Mouse (Mus musculus) E14TG2a.4 (cell line): ENCODE data around the gene Tcf25.

ENCODE experiments used
- H3K27me3 ChIP-seq: 2 replicates; pipeline ENCODE4 v1.6.1; 2014; ENCODE audit warnings: low read length, control low read depth; ENCODE audit not compliant: insufficient read depth
- H3K36me3 ChIP-seq: 2 replicates; pipeline ENCODE4 v1.6.1; 2014; ENCODE audit warnings: low read length, control low read depth; ENCODE audit not compliant: insufficient read depth
- H3K4me1 ChIP-seq: replicated peaks from 2 replicates; pipeline ENCODE4 v1.6.1; 2014; ENCODE audit warnings: low read depth, low read length, control low read depth
- H3K4me3 ChIP-seq: replicated peaks from 2 replicates; pipeline ENCODE4 v1.5.1; 2014; ENCODE audit warnings: mild to moderate bottlenecking, low read length
- H3K9me3 ChIP-seq: 2 replicates; pipeline ENCODE4 v1.6.1; 2014; ENCODE audit warnings: low read length, control low read depth
- CTCF ChIP-seq: conservative IDR thresholded peaks from 2 replicates; pipeline ENCODE4 v1.5.1; 2014; ENCODE audit warnings: low read length
- NANOG ChIP-seq: IDR thresholded peaks from 2 replicates; pipeline ENCODE4 v1.6.1; 2014; ENCODE audit warnings: borderline replicate concordance, low read length, mixed read lengths
- POU5F1 ChIP-seq: IDR thresholded peaks from 2 replicates; pipeline ENCODE4 v1.6.1; 2014; ENCODE audit warnings: low read length, borderline replicate concordance

Gene Tcf25

DNA sequence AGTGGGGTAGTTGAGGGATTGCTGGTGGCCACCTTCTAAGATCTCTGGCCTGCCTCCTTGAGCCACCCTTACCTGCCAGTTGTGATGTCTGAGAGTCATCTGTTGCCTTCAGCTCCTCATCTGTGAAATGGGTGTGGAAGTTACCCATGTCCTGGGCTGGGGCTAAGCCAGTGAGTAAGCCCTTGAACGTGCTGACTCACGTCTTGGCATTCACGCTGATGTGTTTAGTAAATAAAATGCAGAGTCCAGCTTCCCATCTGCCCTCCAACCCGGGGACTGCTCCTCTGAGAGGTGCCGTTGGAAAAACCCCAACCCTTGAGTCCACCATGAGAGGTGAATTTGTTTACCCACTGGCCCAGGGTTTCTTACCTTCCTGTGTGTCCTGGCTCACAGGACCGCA, 27.7 kb upstream of the Tcf25 start:
- Histone ChIP-seq H3K4me1 (peaks cover 47% of the 10 kb centered on the region), H3K36me3 (peaks cover 39% of the 10 kb centered on the region), H3K27me3 (no peaks in the 10 kb centered on the region), H3K9me3 (no peaks in the 10 kb centered on the region), H3K4me3 (no peak overlapping the region)
- no peak for TF ChIP-seq NANOG
- no peak for TF ChIP-seq CTCF
- no peak for TF ChIP-seq POU5F1

DNA sequence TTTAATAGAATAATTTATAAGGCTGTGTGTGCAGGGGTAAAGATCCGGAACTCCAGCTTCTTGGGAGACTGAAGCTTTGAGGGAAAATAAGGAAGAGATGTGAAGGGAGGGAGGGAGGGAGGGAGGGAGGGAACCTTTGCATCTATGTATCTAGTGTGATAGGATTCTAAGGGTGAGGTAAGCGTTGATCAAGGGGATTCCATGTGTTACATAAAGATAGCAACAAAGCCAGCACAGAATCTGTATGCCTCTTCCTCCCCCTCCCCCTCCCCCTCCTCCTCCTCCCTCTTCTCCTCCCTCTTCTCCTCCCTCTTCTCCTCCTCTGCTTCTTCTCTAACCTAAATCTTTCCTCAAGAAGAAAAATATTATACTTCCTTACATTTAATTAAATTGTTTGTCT, 26.3 kb upstream of the Tcf25 start:
- TF ChIP-seq POU5F1 (no peak), NANOG (no peak), CTCF (no peak)
- Histone ChIP-seq H3K4me3 (no peak overlapping the region), H3K4me1 (peaks cover 38% of the 10 kb centered on the region), H3K27me3 (no peaks in the 10 kb centered on the region), H3K36me3 (peaks cover 43% of the 10 kb centered on the region), H3K9me3 (no peaks in the 10 kb centered on the region)

DNA sequence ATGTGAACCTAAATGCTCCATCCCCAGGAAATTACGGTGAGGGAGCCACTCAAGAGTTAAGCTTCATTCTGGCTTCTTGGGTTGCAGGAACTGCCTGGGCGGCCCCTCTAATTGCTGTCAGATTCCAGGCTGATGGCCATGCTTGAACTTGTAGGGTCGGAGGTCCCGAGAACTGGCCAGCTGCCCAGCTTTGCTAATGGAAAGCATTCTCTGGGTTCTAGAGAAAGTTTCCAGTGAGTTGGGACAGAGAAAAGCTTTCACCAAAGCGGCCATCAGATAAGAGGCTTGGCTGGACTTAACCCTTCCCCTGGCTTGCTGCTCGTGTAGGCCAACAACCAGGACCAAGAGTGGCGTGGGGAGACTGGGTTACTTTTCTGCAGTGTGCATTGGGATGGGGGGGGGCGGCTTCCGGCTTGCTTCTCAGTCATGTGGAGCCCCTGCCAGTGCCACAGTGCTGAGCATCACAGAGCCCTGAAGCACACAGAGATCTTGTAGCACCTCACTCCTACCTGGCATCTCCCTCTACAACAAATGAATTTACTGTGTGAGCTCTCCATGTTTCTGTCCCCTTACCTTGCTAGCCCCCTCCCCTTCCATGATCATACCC, 25.2 kb upstream of the Tcf25 start:
- no peak for TF ChIP-seq POU5F1
- no peak for TF ChIP-seq CTCF
- no peak for TF ChIP-seq NANOG
- Histone ChIP-seq H3K4me3 (no peak overlapping the region), H3K36me3 (peaks cover 43% of the 10 kb centered on the region), H3K9me3 (no peaks in the 10 kb centered on the region), H3K27me3 (peaks cover 2% of the 10 kb centered on the region; the same call in 1 of the 2 replicates), H3K4me1 (peaks cover 36% of the 10 kb centered on the region)

- Histone ChIP-seq H3K27me3 (peaks cover 9% of the 10 kb centered on the region), H3K9me3 (no peaks in the 10 kb centered on the region), H3K4me3 (no peak overlapping the region), H3K4me1 (peaks cover 36% of the 10 kb centered on the region), H3K36me3 (peaks cover 43% of the 10 kb centered on the region)
- TF ChIP-seq POU5F1, result no peak
- no peak for TF ChIP-seq CTCF
- no peak for TF ChIP-seq NANOG
These were observed 24.5 kb upstream of the Tcf25 start for GRCm38 (mm10) chr8:123349073-123349472.

DNA sequence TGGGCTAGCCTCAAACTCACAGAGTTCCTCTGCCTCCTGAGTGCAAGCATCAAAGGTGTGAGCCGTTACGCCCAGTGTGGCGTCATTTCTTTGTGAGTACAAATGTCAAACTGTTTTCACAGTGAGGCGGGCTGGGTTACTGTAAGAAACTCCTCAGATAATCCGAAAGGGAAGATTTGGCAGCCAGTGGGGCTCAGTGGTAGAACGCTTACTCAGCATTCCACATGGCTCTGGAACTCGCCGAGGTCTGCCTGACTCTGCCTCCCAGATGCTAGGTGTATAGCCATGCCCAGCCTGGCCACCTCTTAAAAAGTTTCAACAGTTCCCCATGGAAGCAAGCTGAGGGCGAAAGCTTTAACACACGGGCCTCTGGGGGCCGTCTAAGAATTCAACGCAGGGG, 21.4 kb upstream of the Tcf25 start:
- peaks cover 35% of the 10 kb centered on the region for H3K4me1 ChIP-seq
- TF ChIP-seq NANOG (no peak), CTCF (no peak), POU5F1 (no peak)
- peaks cover 18% of the 10 kb centered on the region for H3K27me3 ChIP-seq
- peaks cover 50% of the 10 kb centered on the region for H3K36me3 ChIP-seq
- no peaks in the 10 kb centered on the region for H3K9me3 ChIP-seq
- no peak overlapping the region for H3K4me3 ChIP-seq

GRCm38 (mm10) chr8:123352786-123353185, 20.8 kb upstream of the Tcf25 start:
- H3K27me3 ChIP-seq, result peaks cover 18% of the 10 kb centered on the region
- peaks cover 42% of the 10 kb centered on the region for H3K4me1 ChIP-seq
- TF ChIP-seq CTCF, result peak; percentile 23; the same call in 1 of the 2 replicates
- no peak for TF ChIP-seq NANOG
- no peak overlapping the region for H3K4me3 ChIP-seq
- peaks cover 54% of the 10 kb centered on the region for H3K36me3 ChIP-seq
- no peaks in the 10 kb centered on the region for H3K9me3 ChIP-seq

- Histone ChIP-seq H3K4me1 (peaks cover 42% of the 10 kb centered on the region), H3K9me3 (no peaks in the 10 kb centered on the region), H3K4me3 (no peak overlapping the region), H3K36me3 (peaks cover 54% of the 10 kb centered on the region), H3K27me3 (peaks cover 18% of the 10 kb centered on the region)
- TF ChIP-seq POU5F1 (no peak), CTCF (no peak)
These were observed 20.3 kb upstream of the Tcf25 start for GRCm38 (mm10) chr8:123353216-123353615.

GRCm38 (mm10) chr8:123361082-123361739, 12.3 kb upstream of the Tcf25 start:
- Histone ChIP-seq H3K27me3 (no peaks in the 10 kb centered on the region), H3K4me3 (no peak overlapping the region), H3K9me3 (no peaks in the 10 kb centered on the region), H3K36me3 (peaks cover 83% of the 10 kb centered on the region), H3K4me1 (peaks cover 14% of the 10 kb centered on the region)
- peak; percentile 70 for TF ChIP-seq CTCF
- no peak for TF ChIP-seq NANOG
- TF ChIP-seq POU5F1, result no peak

DNA sequence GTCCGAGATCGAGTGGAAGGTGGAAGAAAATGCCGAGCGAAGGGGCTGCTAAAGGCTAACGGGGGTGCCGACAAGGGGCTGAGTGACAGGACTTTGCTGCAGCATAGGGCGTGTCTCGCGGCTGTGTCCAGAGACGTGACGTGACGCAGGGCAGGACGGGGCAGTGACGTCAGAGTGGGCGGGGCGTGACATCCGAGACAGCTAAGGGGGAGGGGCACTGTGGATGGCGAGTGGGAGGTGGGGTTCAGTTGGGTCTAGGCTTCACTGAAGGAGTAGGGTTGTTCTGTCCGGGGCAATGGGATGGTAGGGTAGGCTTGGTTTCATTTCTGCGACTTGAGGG, 656 bp downstream of the Tcf25 start:
- H3K36me3 ChIP-seq, result peaks cover 18% of the 10 kb centered on the region
- peak overlapping the region; percentile 98 for H3K4me3 ChIP-seq
- TF ChIP-seq NANOG, result no peak
- TF ChIP-seq CTCF, result no peak
- no peak for TF ChIP-seq POU5F1

More for the DNA sequence above, 656 bp downstream of the Tcf25 start:
- Histone ChIP-seq H3K27me3 (no peaks in the 10 kb centered on the region), H3K4me1 (peaks cover 52% of the 10 kb centered on the region), H3K9me3 (no peaks in the 10 kb centered on the region)
